Mouse (Mus musculus) small intestine, adult 2 months (tissue): ENCODE measurements around the gene Phldb2.

Source experiments
- CTCF ChIP-seq: fragments of 200-500 bp; IDR thresholded peaks from 2 replicates; pipeline ENCODE4 v1.5.1; 2012; ENCODE audit warnings: low read depth, mild to moderate bottlenecking, control low read depth, inconsistent platforms, low read length, moderate library complexity, mixed read lengths; ENCODE audit not compliant: insufficient replicate concordance, insufficient read length; ENCODE audit errors: extremely low read depth
- POLR2A ChIP-seq: fragments of 200-500 bp; IDR thresholded peaks from 2 replicates; pipeline ENCODE4 v1.6.1; 2012; ENCODE audit warnings: low read depth, mild to moderate bottlenecking, control low read depth, inconsistent platforms, low read length, moderate library complexity

GRCm38 (mm10) chr16:45889636-45890035 lies 63.8 kb downstream of the Phldb2 start:
- TF ChIP-seq CTCF (no peak), POLR2A (no peak)
